Mouse (Mus musculus): ENCODE data around the gene Map2k1. TPM values are rescaled to one million over a fixed set of nuclear protein-coding genes. Genes with fewer than 3 reads are reported as not detected.
A peak's percentile ranks its signal among the peaks of the same experiment; 100 is the strongest.
"Not testable (repeated sequence)": the region's sequence is repeated elsewhere in the genome, so short reads cannot be mapped to it uniquely, and the experiment has no call there.

Map2k1 gene
- total RNA-seq, 2 experiments from 2014 or later, result 280 to 296 TPM

DNA sequence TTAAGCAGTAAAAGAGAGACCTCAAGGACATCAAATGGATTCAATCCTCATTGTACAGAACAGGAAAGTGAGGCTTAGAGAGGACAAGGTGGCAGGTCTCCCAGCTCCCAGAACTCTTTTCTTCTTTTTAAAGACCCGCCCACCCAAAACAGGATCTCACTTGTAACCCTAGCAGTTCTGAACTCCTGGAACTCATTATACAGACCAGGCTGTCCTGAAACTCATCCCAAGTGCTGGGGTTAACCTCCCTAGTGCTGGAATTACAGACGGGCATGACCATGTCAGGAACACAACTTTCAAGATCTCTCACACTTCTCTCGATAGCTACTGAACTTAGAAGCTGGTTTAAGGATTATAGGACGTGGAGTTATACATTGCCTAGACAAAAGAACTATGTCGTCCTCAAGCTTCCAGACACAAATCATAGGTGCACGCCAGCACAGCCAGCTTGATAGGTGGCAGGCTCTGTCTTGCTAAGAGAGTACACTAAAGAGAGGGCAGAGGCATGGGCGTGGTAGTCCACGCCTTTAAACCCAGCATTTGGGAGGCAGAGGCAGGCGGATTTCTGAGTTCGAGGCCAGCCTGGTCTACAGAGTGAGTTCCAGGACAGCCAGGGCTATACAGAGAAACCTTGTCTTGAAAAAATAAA lies 33.5 kb downstream of the Map2k1 start:
- DNase-seq (ENCODE audit: low spot score in 2 of 2), result no peak
- intact Hi-C loops (cut with DNase I), result loop anchor here (5.0 kb wide), 1 partner anchor 32 kb away; the partner anchor contains the start of gene Map2k1

DNA sequence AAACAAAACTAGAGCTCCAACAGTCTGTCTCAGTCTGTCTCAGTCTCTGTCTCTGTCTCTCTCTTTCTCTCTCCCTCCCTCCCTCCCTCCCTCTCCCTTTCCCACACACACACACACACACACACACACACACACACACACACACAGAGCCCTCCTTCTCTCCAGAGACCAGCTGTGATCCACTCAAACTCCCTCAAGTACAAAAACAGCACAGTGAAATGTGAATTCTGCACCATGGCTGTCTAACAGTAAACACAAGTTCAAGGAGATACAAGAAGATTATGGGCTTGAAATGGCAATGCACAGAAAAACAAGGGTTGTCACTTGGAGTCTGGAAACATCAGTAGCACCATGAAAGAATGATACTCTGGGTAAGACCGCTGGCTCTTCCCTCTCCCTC lies 34.1 kb downstream of the Map2k1 start:
- intact Hi-C loops (cut with DNase I), result loop anchor here (5.0 kb wide), 1 partner anchor 33 kb away; the partner anchor contains the start of gene Map2k1
- no peak for DNase-seq (ENCODE audit: low spot score in 2 of 2)

DNA sequence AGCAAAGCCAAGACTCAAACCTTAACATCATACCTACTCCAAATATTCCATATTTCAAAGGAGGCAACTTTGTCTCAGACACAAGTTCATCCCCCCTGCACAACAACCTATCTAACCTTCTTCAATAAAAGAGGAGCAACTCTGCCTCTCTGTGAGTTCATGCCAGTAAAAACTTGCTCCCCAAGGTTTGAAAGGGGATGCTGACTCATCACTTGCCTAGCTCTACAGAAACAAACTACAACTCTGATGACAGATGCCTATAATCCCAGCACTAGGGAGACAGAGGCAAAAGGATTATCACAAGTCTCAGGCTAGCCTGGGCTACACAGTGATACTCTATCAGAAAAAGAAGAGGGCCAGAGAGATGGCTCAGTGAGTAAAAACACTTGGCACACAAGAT lies 35.5 kb downstream of the Map2k1 start:
- DNase-seq (ENCODE audit: low spot score in 2 of 2), result no peak

DNA sequence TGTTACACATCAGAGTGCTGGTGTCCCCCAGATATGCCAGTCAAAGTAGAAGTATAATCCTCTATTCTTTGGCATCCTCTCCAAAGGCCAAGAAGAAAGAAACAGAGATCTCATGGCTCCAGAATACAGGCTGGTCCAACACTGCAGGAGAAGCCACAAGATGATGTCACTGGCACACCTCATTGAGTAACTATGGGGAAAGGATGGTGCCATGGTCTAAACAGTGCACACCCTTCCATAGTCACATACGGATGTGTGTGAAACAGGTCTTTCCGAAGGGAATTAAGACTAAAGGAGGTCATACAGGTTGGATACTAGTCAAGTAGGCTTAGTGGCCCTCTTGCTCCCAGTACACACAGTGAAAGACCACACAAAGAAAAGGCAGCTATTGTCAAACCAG lies 36.8 kb downstream of the Map2k1 start:
- intact Hi-C loops (cut with DNase I), result loop anchor here (5.0 kb wide), 1 partner anchor 36 kb away; the partner anchor contains the start of gene Map2k1
- DNase-seq (ENCODE audit: low spot score in 2 of 2), result no peak

More for the DNA sequence above, 35.5 kb downstream of the Map2k1 start:
- intact Hi-C loops (cut with DNase I), result loop anchor here (5.0 kb wide), 1 partner anchor 34 kb away; the partner anchor contains the start of gene Map2k1

DNA sequence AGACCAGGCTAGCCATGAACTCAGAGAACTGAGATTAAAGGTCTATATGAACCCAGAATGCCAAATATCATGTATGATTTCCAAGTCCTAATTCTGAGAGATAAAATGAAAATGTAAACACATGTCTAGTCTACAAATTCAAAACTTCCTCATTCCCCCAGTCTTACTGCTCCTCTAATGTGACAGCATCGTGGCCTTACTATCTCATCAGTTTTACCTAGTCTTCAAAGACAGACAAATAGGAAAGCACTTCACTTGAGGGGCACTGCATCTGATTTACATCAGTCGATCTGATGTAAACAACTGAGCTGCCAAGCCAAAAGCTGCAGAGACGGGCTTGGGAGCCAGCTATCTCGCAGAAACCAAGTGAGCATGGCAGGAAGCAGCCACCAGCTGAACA lies 37.3 kb downstream of the Map2k1 start:
- no peak for DNase-seq (ENCODE audit: low spot score in 2 of 2)
- intact Hi-C loops (cut with DNase I), result loop anchor here (5.0 kb wide), 1 partner anchor 36 kb away; the partner anchor contains the start of gene Map2k1

DNA sequence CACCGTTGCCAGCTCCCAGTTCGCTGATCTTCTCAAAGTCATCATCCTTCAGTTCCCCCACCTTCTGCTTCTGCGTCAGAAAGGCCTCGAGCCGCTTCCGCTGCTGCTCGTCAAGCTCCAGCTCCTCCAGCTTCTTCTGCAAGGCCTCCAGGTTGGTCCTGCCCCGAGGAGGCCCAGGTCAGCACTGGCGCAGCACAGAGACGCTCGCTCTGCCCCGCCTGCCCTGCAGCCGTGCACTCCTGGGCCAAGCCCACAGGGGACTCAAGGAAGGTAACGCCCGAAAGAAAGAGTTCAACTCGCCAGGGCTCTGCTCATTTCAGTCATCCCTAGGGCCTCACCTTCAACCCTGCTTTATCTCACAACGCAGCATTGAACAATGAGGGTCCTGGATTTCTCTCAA lies 39.0 kb downstream of the Map2k1 start:
- no peak for DNase-seq (ENCODE audit: low spot score in 2 of 2)
- intact Hi-C loops (cut with DNase I), result no loop called here

DNA sequence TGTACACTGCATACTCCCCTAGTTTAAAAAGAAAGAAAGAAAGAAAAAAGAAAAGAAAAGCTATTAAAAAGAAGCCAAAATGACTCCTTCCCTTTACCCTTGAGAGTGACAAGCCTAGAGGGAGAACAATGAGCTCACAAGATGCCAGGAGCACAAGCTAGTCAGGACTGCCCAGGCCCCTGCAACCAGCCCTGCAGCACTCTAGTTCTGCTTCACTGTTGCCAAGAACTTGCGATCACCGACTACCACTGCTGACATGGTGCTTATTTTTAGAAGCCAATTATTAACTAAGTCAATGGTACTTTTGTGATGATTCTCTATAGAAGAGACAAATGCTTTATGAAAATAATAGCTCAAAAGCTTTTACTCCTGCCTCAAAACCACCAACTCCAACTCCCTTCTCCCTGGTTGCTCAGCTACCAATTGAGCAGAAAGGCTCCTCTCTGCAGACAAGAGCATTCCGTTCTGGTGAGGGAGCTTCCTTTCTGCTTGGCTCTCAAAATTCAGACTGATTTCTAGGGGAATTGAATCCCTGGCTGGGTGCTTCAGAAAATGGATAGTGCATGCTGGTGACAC lies 45.8 kb downstream of the Map2k1 start:
- no peak for DNase-seq (ENCODE audit: low spot score in 2 of 2)
- intact Hi-C loops (cut with DNase I), result no loop called here

DNA sequence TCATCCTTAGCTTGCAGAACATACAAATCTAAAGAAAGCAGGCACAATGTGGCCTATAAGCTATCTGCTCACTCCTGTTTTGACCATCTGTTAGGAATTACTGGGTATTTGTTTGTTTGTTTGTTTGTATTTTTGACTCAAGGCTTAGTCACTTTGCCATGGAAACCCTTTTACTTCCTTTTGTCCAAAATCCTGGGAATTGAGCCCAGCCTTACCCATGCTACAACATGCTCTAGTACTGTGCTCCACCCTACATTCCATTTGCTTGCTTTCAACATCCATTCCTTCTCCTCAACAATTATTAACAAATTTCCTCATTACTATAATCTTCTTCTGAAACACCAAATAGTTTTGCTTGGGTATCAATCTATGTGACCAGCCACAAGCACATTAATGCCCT lies 50.6 kb downstream of the Map2k1 start:
- no peak for DNase-seq (ENCODE audit: low spot score in 2 of 2)
- intact Hi-C loops (cut with DNase I), result no loop called here

DNA sequence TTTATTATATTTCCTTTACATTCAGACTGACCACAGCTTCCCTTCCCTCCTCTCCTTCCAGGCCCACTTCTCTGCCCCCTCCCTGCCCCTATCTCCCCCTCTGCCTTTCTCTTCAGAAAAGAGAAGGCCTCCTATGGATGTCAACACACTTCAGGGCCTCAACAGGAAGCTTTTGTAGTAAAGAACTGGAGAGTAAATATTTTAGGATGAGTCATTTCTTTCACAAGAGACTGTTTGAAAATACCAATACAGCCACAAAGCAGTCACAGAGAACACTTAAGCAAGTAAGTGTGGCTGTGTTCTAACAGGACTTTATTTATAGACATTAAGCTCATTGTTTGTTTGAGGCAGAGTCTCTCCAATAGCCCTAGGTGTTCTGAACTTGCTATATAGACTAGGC lies 51.1 kb downstream of the Map2k1 start:
- DNase-seq (ENCODE audit: low spot score in 2 of 2), result no peak
- intact Hi-C loops (cut with DNase I), result no loop called here

DNA sequence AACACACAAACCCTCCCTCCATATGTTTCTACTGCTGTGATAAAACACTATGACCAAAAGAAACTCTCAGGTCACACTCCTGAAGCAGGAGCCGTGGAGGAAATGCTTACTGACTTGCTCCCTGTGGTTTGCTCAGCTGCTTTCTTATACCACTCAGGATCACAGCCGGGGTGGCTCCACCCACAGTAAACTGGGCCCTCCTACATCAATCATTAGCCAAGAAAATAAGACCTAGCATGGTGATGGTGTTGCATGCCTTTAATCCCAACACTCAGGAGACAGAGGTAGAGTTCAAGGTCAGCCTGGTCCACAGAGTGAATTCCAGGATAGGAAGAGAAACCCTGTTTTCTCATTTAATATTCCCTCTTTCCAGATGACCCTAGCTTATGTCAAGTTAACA lies 53.5 kb downstream of the Map2k1 start:
- no peak for DNase-seq (ENCODE audit: low spot score in 2 of 2)
- intact Hi-C loops (cut with DNase I), result no loop called here

DNA sequence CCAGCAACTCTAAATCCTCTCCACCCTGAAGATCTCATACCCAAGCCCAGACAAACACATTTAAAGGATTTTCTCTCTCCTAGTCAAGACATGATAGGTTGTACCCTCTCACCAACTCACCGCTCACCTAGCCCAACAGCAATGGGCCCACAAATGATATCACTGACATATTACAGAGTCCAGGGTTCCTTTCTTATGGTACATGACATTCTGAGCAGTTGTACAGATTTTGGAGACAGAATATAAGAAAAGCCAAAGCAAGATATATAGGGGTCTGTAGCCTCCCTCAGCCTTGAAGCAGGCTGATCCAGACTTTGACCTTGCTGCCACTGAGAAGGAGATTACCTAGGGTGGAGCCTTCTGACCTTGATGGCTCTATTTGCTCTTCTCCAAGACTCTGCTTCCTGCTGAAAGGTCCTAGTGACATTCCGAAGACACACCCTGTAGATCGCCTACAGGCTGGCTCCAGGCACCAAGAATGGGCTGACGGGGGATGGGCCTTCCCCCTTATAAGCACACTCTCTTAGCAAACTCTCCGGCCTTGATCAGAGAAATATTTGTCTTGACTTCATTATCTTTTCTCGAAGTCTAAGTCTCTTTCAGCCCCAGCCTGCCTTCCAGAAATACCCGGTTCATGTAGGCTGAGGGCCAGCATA lies 54.5 kb downstream of the Map2k1 start:
- intact Hi-C loops (cut with DNase I); DNase-seq (ENCODE audit: low spot score in 2 of 2): not testable (repeated sequence)

DNA sequence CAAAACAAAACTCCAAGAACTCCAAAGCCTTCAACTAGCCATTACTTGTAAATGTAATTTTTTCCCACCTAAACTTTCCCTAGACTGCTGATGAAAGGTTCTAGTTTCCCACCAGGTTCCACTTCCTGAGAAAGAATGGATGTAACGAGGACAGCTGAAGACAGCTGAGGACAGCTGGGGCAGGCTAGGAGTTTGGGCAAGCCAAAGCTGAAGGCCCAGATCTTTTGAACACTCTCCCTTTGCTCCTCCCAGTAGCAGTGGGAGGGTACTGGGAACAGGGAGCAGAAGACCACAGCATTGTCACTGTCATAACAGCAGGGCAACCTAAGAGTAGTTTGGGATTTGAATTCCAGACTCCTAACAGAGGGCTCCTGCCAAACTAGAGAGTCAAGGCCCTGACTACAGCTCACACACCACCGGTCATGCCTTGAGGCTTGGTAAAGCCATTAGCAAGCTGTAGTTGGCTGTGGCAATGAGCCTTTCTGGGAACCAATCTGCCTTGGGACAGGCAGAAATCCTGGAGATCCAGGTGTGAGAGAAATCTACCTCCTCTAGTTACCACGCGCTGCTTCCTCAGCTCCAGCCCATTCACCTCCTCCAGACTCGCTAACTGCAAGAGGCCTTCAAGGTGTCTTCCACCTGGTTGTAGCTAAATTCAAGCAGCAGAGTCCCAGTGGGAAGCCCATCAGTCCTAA lies 55.2 kb downstream of the Map2k1 start:
- DNase-seq (ENCODE audit: low spot score in 2 of 2), result no peak
- intact Hi-C loops (cut with DNase I), result no loop called here

DNA sequence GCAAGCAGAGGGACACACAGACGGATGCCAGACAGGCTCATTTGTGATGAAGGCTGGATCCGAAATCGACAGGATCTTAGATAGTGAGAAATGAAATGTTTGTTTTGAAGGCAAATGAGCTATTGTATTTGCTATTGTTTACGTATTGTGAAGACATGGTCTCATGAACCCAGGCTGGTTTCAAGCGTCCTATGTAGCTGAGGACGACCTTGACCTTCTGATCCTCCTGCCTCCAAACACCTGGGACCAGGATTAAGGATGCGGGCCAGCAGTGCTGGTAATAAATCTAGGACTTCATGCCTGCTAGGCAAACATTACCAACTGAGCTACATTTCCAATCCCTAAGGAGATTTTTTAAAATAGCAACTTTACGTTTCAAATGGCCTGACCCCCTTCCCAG lies 55.9 kb downstream of the Map2k1 start:
- no peak for DNase-seq (ENCODE audit: low spot score in 2 of 2)

DNA sequence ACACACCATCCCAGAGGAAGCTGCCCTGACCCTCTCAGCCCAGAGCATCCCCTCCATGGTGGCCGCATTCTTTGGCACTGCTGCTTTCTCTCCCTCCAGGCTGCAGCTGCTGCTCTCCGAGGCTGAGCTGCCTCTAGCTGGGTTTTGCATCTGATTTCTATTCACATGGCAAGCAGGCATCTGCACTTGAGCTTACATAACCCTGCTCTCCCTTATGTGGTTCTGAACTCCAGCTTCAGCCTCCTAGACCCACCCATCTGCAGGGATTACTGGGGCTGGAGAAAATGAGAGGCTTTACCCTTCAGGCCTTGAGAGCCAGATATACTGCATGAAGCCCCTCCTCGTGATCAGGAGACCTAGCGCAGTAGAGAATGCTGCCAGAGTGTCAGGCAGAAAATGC lies 57.9 kb downstream of the Map2k1 start:
- intact Hi-C loops (cut with DNase I), result no loop called here

More for the DNA sequence above, 55.9 kb downstream of the Map2k1 start:
- intact Hi-C loops (cut with DNase I), result no loop called here

DNA sequence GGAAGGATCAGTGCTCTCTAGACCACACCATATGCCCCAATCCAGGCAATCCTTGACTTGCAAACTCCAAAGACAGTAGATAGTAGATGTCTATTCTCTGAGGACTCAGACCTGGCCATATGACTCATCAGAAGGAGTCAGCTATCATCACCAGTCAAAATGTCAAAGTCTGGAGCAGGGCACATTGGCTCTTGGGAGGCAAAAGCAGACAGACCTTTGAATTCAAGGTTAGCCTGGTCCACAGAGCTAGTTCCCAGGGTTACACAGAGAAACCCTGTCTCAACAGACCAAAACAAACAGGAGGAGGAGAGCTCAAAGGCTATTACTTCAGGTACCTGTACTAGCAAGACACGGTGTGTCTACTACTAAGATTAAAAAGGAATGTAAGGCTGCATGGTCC lies 59.6 kb downstream of the Map2k1 start:
- DNase-seq (ENCODE audit: low spot score in 2 of 2), result no peak
- intact Hi-C loops (cut with DNase I), result no loop called here

More for the DNA sequence above, 57.9 kb downstream of the Map2k1 start:
- peak; percentile 74 to 81 for DNase-seq (ENCODE audit: low spot score in 2 of 2)

DNA sequence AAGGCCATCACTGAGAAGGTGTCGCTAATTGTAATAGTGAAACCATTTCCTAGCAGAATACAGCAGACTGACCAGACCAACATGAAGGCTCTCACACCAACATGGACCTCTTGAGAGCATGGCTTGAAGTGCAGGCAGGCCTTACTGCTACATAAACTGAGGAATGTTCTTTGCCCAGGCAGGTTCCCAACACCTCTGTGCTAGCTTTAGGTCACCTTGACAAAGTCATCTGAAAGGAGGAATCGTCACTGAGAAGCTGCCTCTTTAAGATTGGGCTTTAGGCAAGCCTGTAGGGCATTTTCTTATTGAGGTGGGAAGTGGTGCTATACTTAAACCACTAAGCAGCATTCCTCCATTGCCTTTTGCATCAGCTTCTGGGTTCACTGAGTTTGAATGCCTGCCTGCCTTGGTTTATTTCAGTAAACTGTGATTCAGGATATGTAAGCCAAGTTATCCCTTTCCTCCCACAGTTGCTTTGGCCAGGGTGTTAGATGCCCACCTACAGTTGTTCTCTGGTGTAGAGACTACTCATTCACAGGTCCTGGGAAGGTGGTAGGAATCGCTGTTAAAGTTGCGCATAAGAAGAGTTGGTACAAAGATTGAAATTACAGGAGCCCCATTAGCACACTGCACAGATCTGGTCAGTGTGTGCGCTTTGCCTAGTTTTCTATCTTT lies 69.1 kb downstream of the Map2k1 start:
- intact Hi-C loops (cut with DNase I), result no loop called here
- DNase-seq (ENCODE audit: low spot score in 2 of 2), result no peak

DNA sequence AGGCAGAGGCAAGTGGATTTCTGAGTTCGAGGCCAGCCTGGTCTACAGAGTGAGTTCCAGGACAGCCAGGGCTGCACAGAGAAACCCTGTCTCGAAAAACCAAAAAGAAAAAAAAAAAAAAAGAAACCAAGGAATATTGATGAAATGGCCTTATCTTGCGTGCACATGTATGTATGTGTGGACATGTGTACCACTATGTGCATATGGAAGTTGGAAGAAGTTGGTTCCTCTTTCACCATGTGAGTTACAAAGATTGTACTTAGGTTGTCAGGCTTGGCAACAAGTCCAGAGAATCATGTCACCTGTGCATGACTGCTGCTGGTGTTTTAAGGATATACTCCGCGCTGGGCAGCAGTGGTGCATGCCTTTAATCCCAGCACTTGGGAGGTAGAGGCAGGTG lies 70.1 kb downstream of the Map2k1 start:
- intact Hi-C loops (cut with DNase I), result not testable (repeated sequence)

DNA sequence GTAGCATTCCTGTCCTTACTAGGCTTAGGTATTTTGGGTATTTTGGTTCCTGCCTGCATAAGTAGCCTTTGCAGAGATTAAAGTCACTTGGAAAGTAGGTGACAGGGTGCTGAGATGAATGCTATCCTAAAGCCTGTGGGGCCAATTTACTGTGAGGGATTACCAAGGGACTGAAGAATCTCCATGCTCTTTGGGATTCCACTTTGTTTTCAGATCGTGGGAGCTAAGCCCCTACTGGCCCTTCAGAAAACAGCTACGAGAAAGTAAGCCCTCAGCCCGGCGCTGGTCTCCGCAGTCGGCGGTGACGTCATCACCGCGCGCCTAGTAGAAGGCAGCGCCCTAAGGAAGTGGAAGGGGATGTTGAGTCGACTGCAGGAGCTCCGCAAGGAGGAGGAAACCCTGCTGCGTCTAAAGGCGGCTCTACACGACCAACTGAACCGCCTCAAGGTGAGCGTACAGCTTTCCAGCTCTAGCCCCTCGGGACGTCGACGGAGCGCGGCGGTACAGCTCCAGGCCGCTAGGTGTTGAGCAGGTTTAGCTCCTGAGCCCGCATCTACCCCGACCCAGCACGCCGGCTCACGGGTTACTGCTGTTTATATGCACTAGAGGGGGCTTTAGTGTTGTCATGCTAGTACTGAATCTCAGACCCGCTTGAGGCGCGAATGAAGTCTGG lies 74.3 kb downstream of the Map2k1 start, which contains the start of gene Snapc5:
Gene Snapc5 (plus strand): TSS at position 301 of the 673 bp plus-strand sequence.
- intact Hi-C loops (cut with DNase I), result loop anchor here (1.0 kb wide), 1 partner anchor 74 kb away; the partner anchor contains the start of gene Map2k1

More for the DNA sequence above, 70.1 kb downstream of the Map2k1 start:
- DNase-seq (ENCODE audit: low spot score in 2 of 2), result not testable (repeated sequence)

DNA sequence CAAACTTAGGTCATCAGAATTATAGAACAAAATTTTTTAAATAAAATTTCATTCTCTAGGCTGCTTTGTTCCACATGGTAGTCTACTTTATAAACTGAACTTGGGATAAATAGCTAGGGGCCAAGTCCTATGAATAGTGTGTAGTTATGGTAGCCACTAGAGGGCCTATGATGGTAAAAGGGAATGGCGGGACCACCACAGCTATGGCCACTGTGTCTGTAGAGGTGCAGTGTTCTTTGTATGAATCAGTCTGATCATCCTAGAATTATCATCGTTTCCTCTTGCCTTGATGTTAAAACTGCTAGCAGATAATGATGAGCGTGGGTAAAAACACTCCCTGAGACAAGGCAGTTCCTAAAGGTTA lies 74.8 kb downstream of the Map2k1 start:
- DNase-seq (ENCODE audit: low spot score in 2 of 2), result no peak
- intact Hi-C loops (cut with DNase I), result no loop called here

More for the DNA sequence above, 74.3 kb downstream of the Map2k1 start, which contains the start of gene Snapc5:
- peak; percentile 92 for DNase-seq (ENCODE audit: low spot score in 2 of 2)

All from left cerebral cortex, postnatal 36 days (tissue).